Mouse (Mus musculus) embryo, embryonic 10.5 days (tissue): ENCODE measurements around the gene Hivep3.

Experiments
- DNase-seq: peaks from one replicate; pipeline ENCODE4 v3.0.0-alpha.2; 2015; ENCODE audit warnings: low spot score

Gene Hivep3

GRCm38 (mm10) chr4:119873935-119874334 lies 140.4 kb downstream of the Hivep3 start:
- DNase-seq, result no peak

GRCm38 (mm10) chr4:119875592-119875991 lies 142.0 kb downstream of the Hivep3 start:
- DNase-seq, result no peak

GRCm38 (mm10) chr4:119876535-119877160 lies 143.1 kb downstream of the Hivep3 start:
- DNase-seq, result no peak

- no peak for DNase-seq
These were observed 144.6 kb downstream of the Hivep3 start for GRCm38 (mm10) chr4:119878218-119878617.

GRCm38 (mm10) chr4:119879671-119880070 lies 146.1 kb downstream of the Hivep3 start:
- DNase-seq, result no peak

GRCm38 (mm10) chr4:119880270-119880669 lies 146.7 kb downstream of the Hivep3 start:
- no peak for DNase-seq

- no peak for DNase-seq
These were observed 147.7 kb downstream of the Hivep3 start for GRCm38 (mm10) chr4:119881292-119881691.

- peak; percentile 7 for DNase-seq
These were observed 148.8 kb downstream of the Hivep3 start for GRCm38 (mm10) chr4:119882401-119882800.

- DNase-seq, result no peak
These were observed 149.2 kb downstream of the Hivep3 start for GRCm38 (mm10) chr4:119882814-119883213.

- DNase-seq, result no peak
These were observed 153.0 kb downstream of the Hivep3 start for GRCm38 (mm10) chr4:119886621-119887020.

GRCm38 (mm10) chr4:119887523-119888177 lies 154.1 kb downstream of the Hivep3 start:
- DNase-seq, result no peak

GRCm38 (mm10) chr4:119889760-119890159 lies 156.2 kb downstream of the Hivep3 start:
- DNase-seq, result no peak

- DNase-seq, result peak; percentile 24
These were observed 159.7 kb downstream of the Hivep3 start for GRCm38 (mm10) chr4:119893255-119893779.

GRCm38 (mm10) chr4:119894797-119895458 lies 161.3 kb downstream of the Hivep3 start:
- no peak for DNase-seq

GRCm38 (mm10) chr4:119895504-119895903 lies 161.9 kb downstream of the Hivep3 start:
- no peak for DNase-seq

- no peak for DNase-seq
These were observed 163.0 kb downstream of the Hivep3 start for GRCm38 (mm10) chr4:119896572-119896971.

GRCm38 (mm10) chr4:119897054-119897855 lies 163.7 kb downstream of the Hivep3 start:
- DNase-seq, result no peak

- no peak for DNase-seq
These were observed 168.2 kb downstream of the Hivep3 start for GRCm38 (mm10) chr4:119901556-119902491.

- no peak for DNase-seq
These were observed 169.7 kb downstream of the Hivep3 start for GRCm38 (mm10) chr4:119903328-119903727.

GRCm38 (mm10) chr4:119903806-119904205 lies 170.2 kb downstream of the Hivep3 start:
- DNase-seq, result peak; percentile 77

GRCm38 (mm10) chr4:119904296-119904695 lies 170.7 kb downstream of the Hivep3 start:
- DNase-seq, result no peak
